Mouse (Mus musculus) G1E (cell line): ENCODE measurements around the gene Rab2b. TPM values are rescaled to one million over a fixed set of nuclear protein-coding genes. Genes with fewer than 3 reads are reported as not detected.
"Not testable (repeated sequence)": the region's sequence is repeated elsewhere in the genome, so short reads cannot be mapped to it uniquely, and the experiment has no call there.

Experiments
- ATAC-seq: 2 replicates; pipeline ENCODE4 v1.8.0; 2016; ENCODE audit warnings: mild to moderate bottlenecking; ENCODE audit not compliant: insufficient number of reproducible peaks, poor library complexity, low FRiP score, severe bottlenecking; ENCODE audit errors: extremely low read depth
- DNase-seq: peaks from one replicate; pipeline ENCODE4 v3.0.0; 2012; ENCODE audit warnings: low spot score
- H3K27me3 ChIP-seq: 2 replicates; pipeline ENCODE4 v1.6.1; 2012; ENCODE audit warnings: mild to moderate bottlenecking, low read length, inconsistent platforms; ENCODE audit not compliant: insufficient read depth
- H3K36me3 ChIP-seq: replicated peaks from 2 replicates; pipeline ENCODE3; 2012; ENCODE audit warnings: mild to moderate bottlenecking, inconsistent platforms
- H3K4me1 ChIP-seq: 2 replicates; pipeline ENCODE4 v1.6.1; 2012; ENCODE audit warnings: low read depth, low read length, inconsistent platforms, mixed read lengths; ENCODE audit not compliant: insufficient read depth
- H3K4me3 ChIP-seq: 2 replicates; pipeline ENCODE4 v1.5.1; 2012; ENCODE audit warnings: low read depth, mild to moderate bottlenecking, inconsistent platforms, low read length, moderate library complexity, mixed read lengths
- H3K9me3 ChIP-seq: replicated peaks from 2 replicates; pipeline ENCODE4 v1.6.1; 2012; ENCODE audit warnings: inconsistent platforms
- CTCF ChIP-seq: IDR thresholded peaks from 2 replicates; pipeline ENCODE4 v1.5.1; 2012; ENCODE audit warnings: low read depth, low read length, inconsistent platforms, mixed read lengths
- GATA1 ChIP-seq: IDR thresholded peaks from 2 replicates; pipeline ENCODE4 v1.6.1; 2012; ENCODE audit warnings: borderline replicate concordance, low read length, inconsistent platforms, mixed read lengths
- GATA2 ChIP-seq: IDR thresholded peaks from 2 replicates; pipeline ENCODE4 v1.6.1; 2012; ENCODE audit warnings: low read depth, low read length, inconsistent platforms, borderline replicate concordance
- POLR2AphosphoS5 ChIP-seq: IDR thresholded peaks from 2 replicates; pipeline ENCODE4 v1.6.1; 2012; ENCODE audit warnings: low read depth, low read length, inconsistent platforms; ENCODE audit not compliant: insufficient replicate concordance
- TAL1 ChIP-seq: conservative IDR thresholded peaks from 2 replicates; pipeline ENCODE4 v1.6.1; 2012; ENCODE audit warnings: low read depth, low read length, inconsistent platforms, mixed read lengths
- polyA plus RNA-seq: library from polyadenylated mRNA; stranded (reverse); fragments of >175 nt; gene quantifications from 2 replicates; pipeline ENCODE4 v1.2.3, GENCODE M21; 2012
- total RNA-seq, 2 experiments: library from RNA; stranded (forward) in 1 of 2; stranded (reverse) in 1 of 2; fragments of 200-1000 nt in 1 of 2; fragments of >200 nt in 1 of 2; fragmentation: Nextera tagmentation in 1 of 2; gene quantifications; 2 replicates each; pipeline ENCODE4 v1.2.3; 2014 to 2017

Rab2b gene
- total and polyA plus RNA-seq, 3 experiments, result 0.91 to 31.2 (median 13.8) TPM

DNA sequence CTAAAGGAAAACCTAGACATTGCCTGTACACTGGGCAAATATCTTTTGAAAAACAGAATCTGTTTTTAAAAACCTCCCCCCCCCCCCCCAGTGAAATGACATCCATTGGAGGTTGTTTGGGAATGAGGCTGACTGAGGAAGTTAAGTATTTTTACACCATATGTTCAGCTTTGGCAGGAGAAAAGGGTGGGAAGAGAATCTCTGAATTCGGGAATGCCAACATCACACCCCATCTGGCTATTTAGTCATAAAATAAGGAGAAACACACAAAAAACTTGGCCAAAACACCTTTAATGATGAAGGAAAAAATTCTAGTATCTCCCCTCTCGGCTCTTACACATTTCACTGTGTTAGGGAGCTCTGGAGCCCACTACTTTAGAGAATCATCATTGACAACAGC lies 31.6 kb upstream of the Rab2b start:
- DNase-seq (no peak), ATAC-seq (no peak)
- peaks cover 32% of the 10 kb centered on the region for H3K27me3 ChIP-seq
- no peak for TF ChIP-seq GATA1
- no peak for TF ChIP-seq TAL1
- TF ChIP-seq CTCF, result no peak
- TF ChIP-seq POLR2AphosphoS5, result no peak
- TF ChIP-seq GATA2, result no peak
- H3K4me1 ChIP-seq, result peaks cover 40% of the 10 kb centered on the region
- H3K36me3 ChIP-seq, result peaks cover 28% of the 10 kb centered on the region
- H3K9me3 ChIP-seq, result no peaks in the 10 kb centered on the region
- no peak overlapping the region for H3K4me3 ChIP-seq

DNA sequence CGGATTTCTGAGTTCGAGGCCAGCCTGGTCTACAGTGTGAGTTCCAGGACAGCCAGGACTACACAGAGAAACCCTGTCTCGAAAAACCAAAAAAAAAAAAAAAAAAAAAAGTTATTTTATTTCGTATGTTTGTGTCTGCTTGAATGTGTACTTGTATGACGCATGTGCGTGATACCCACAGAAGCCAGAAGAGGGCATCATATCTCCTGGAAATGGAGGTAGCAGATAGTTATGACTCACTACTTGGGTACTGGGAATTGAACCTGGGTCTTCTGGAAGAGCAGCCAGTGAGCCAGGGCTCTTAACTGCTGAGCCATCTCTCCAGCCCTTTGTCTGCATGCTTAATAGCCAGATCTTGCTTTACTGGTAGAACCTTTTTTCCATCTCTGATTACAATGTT lies 31.0 kb upstream of the Rab2b start:
- H3K27me3 ChIP-seq, result peaks cover 27% of the 10 kb centered on the region
- DNase-seq, H3K4me3 ChIP-seq, H3K9me3 ChIP-seq, ATAC-seq: not testable (repeated sequence)
- peaks cover 28% of the 10 kb centered on the region for H3K36me3 ChIP-seq
- H3K4me1 ChIP-seq, result peaks cover 35% of the 10 kb centered on the region

DNA sequence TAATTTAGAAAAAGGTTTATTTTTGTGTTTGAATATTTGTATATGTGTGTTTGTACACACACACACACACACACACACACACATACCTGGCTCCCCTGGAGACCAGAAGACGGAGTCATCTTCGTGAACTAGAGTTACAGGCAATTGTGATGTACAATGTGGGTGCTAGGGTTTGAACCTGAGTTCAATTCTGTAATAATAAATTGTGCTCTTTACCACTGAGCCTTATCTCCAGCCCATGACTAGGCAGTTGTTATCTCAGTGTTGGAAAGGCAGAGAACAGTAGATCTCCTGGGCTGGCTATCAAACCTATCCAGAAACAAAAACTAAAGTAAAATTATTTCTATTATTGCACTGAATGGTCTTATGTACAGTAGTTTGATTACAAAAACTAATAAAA lies 26.8 kb upstream of the Rab2b start:
- H3K4me1 ChIP-seq, result peaks cover 27% of the 10 kb centered on the region
- ATAC-seq, result peak; percentile 69

DNA sequence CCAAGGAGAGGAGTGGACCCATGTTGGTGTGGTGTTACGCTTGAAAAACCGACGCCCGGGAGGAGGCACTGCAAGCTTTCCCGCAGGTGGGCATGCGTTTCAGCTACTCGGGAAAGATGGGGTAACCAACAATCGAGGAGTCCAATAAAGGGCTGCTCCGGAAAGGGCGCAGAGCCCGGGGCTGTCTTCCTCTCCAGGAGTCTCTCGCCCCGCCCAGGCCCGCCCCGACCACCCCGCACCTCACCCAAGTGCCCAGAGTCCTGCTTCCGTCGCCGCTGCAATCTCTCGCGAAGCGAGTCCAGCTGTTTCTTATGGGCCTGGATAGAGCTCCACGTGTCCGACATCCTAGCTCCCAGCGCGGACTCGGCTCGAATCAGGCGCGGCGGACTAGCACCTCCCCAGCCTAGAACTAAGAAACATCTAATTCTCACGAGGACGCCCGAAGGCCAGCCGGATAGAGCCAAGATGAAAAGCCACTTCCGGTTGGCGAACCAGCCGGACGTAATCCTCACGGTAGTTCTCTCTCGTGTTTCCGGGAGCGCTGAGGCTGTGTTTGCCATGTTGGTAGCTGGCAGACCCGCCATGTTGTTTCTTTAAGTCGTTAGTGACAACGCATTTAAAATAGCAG lies 25.4 kb upstream of the Rab2b start, which contains the start of gene Mettl3:
Mettl3 (minus strand) TSS at position 485 of the 628 bp plus-strand sequence.
- Histone ChIP-seq H3K4me3 (peak within 1 kb of the TSS; percentile 78), H3K9me3 (no peaks in the 10 kb centered on the region), H3K27me3 (no peaks in the 10 kb centered on the region), H3K4me1 (peaks cover 27% of the 10 kb centered on the region), H3K36me3 (peaks cover 22% of the 10 kb centered on the region)
- ATAC-seq (peak; percentile 65), DNase-seq (peak; percentile 71)
- TF ChIP-seq POLR2AphosphoS5, result no peak; the same call in 1 of the 2 replicates
- TF ChIP-seq GATA1, result no peak
- TF ChIP-seq CTCF, result no peak
- TF ChIP-seq GATA2, result no peak
- TF ChIP-seq TAL1, result no peak

More for the DNA sequence above, 26.8 kb upstream of the Rab2b start:
- Histone ChIP-seq H3K27me3 (no peaks in the 10 kb centered on the region), H3K36me3 (peaks cover 12% of the 10 kb centered on the region), H3K9me3 (no peaks in the 10 kb centered on the region), H3K4me3 (no peak overlapping the region; the same call in 1 of the 2 replicates)
- TF ChIP-seq TAL1, result peak; percentile 47
- no peak for TF ChIP-seq GATA1
- no peak for DNase-seq

DNA sequence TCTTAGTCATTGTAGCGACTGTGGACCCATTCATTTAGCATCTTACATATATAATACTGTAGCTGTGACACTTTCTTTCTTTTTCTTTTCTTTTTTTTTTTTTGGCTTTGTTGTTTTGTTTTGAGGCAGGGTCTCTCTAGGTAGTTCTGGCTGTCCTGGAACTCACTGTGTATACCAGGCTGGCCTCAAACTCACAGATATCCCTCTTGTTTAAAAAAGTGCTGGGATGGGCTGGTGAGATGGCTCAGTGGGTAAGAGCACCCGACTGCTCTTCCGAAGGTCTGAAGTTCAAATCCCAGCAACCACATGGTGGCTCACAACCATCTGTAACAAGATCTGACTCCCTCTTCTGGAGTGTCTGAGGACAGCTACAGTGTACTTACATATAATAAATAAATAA lies 24.2 kb upstream of the Rab2b start:
- peaks cover 28% of the 10 kb centered on the region for H3K4me1 ChIP-seq
- not testable (repeated sequence) for H3K4me3 ChIP-seq, H3K9me3 ChIP-seq, DNase-seq, H3K27me3 ChIP-seq, ATAC-seq
- H3K36me3 ChIP-seq, result peaks cover 35% of the 10 kb centered on the region

DNA sequence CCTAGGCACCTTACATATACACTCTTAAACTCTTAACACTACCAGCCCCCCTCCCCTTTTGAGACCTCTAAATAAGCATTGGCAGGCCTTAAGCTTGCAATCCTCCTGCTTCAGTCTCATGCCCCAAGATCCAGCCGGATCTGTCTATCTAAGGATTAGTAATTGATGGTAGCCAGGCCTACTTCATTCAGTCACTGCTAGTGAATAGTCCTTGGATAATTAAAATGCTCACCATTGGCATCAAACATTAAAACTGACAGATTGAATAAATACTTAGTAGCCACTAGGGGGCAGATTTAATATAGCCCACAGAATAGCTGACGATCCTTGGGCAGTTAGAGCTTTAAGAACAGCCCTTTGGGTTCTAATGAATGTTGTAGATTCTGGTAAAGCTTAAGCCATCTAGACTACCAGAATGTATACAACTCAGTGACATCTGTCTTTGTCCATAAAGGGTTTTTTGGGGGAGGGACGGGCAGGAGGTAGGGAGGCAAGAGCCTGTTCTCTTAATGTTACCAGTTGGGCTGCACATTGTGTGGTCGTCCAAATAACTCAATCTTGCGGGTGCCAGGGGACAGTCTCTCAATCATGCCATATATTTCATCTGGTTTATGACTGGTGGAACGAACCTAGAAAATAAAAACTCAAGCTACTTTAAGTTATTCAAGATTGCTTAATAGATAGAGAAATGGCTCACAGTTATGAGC lies 16.4 kb upstream of the Rab2b start:
- ATAC-seq (no peak), DNase-seq (no peak)
- H3K27me3 ChIP-seq, result no peaks in the 10 kb centered on the region
- H3K4me1 ChIP-seq, result peaks cover 6% of the 10 kb centered on the region; the same call in 1 of the 2 replicates
- TF ChIP-seq CTCF (peak; percentile 15; the same call in 1 of the 2 replicates), TAL1 (no peak), GATA2 (no peak)
- H3K9me3 ChIP-seq, result no peaks in the 10 kb centered on the region
- H3K36me3 ChIP-seq, result peaks cover 91% of the 10 kb centered on the region
- H3K4me3 ChIP-seq, result no peak overlapping the region

DNA sequence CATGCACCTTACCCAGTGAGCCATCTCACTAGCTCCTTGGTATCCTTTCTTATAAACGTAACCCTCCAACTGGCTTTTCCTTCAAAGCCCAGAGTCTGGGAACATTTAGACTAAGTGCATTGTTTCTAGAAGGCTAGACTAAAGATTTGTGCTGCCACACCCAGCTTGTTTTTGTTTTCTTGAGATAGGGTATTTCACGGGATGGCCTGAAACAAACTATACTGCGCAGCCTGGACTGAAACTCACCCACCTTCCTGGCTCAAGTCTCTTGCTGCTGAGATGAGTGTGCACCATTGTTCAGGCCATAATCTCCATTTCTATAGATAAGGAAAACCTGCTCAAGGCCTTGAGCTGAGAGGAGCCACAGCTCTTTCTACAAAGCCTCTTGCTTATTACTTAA lies 4.8 kb upstream of the Rab2b start:
- H3K36me3 ChIP-seq, result peaks cover 66% of the 10 kb centered on the region
- TF ChIP-seq TAL1, result no peak
- peaks cover 31% of the 10 kb centered on the region for H3K4me1 ChIP-seq
- H3K27me3 ChIP-seq, result no peaks in the 10 kb centered on the region
- DNase-seq (no peak), ATAC-seq (no peak)
- no peak overlapping the region for H3K4me3 ChIP-seq
- H3K9me3 ChIP-seq, result no peaks in the 10 kb centered on the region
